Comparison of ENCODE assay signal across 8 mouse cellular contexts in the genomic region with DNA sequence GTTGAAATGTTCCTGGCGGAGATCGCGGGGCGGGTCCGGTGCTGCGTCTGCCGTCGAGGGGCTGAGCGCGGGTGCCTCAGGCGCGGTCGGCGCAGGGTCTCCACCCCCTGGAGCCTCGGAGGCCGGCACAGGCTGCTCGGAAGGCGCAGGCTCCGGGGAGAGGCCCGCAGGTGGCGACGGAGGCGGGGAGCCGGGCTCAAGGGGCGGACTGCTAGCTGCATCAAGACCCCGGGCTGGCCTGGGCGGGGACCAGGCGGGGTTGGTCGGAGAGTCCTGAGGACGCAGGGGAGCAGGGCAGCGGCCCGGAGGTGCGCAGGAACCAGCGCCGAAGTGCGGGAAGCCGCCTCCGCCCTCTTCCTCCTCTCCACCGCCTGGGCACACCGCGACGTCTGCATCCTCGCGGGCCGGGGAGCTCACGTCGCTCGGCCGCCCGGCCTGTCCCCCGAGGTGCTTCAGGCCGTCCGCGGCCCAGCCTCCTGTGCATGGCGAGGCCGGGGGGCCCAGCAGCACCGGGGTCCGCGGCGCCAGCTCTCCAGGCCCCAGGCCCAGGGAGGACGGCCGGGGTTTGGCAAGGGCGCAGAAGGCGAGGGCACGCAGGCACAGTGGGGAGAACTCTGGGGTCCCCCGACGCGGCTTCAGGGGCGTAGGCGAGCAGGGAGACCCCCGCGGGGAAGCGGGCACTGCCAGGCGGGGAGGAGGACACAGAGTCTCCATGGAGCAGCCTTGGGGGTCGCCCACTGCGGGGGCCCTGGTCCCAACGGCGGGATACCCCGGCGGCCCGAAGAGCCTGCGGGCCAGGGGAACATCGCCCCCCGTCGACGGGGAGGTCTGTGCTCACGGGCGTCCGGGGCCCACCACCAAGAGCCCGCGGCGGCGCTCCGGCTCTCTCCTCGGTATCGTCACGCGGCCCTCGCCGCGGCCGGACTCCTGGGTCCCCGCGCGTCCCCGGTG. TPM values are rescaled to one million over a fixed set of nuclear protein-coding genes. Genes with fewer than 3 reads are reported as not detected.
A peak's percentile ranks its signal among the peaks of the same experiment; 100 is the strongest.
DNase-seq lines count a peak whose midpoint lies in the region; ATAC-seq and TF ChIP-seq lines count a peak whose summit lies in the region.

No protein-coding gene starts in this region.

- H3K9ac ChIP-seq in heart, embryonic 11.5 days (ENCODE audit: low read depth, low read length): peak overlapping the region; percentile 68
- peak overlapping the region; percentile 69 for H3K9ac ChIP-seq in midbrain, postnatal 0 days (replicated peaks; ENCODE audit: low read length, poor library complexity, severe bottlenecking)

- no peak overlapping the region for H3K27ac ChIP-seq in heart, embryonic 11.5 days (ENCODE audit: low read depth, low read length)
- H3K27ac ChIP-seq in limb, embryonic 10.5 days: peak overlapping the region; percentile 90
- no peak overlapping the region for H3K27ac ChIP-seq in midbrain, postnatal 0 days (ENCODE audit: low read depth, low read length)

- peak overlapping the region; percentile 69 for H3K4me3 ChIP-seq in heart, embryonic 11.5 days (ENCODE audit: low read depth, low read length)
- H3K4me3 ChIP-seq in limb, embryonic 10.5 days: peak overlapping the region; percentile 80
- H3K4me3 ChIP-seq in midbrain, postnatal 0 days (ENCODE audit: low read depth, low read length): peak overlapping the region; percentile 65

- H3K27me3 ChIP-seq in heart, embryonic 11.5 days (ENCODE audit: control insufficient read depth, insufficient read depth, low read length): peaks cover 73% of the 10 kb centered on the region
- H3K27me3 ChIP-seq in limb, embryonic 10.5 days (ENCODE audit: low read depth, poor library complexity, severe bottlenecking): peaks cover 71% of the 10 kb centered on the region
- H3K27me3 ChIP-seq in midbrain, postnatal 0 days (ENCODE audit: insufficient read depth, low read length): peaks cover 47% of the 10 kb centered on the region

- H3K36me3 ChIP-seq in heart, embryonic 11.5 days (ENCODE audit: control insufficient read depth, insufficient read depth, low read length): no peaks in the 10 kb centered on the region
- H3K36me3 ChIP-seq in limb, embryonic 10.5 days: no peaks in the 10 kb centered on the region
- no peaks in the 10 kb centered on the region for H3K36me3 ChIP-seq in midbrain, postnatal 0 days (ENCODE audit: insufficient read depth, low read length)

- TF ChIP-seq CTCF in midbrain, postnatal 0 days (IDR thresholded peaks at IDR 0.05): no peak

- H3K9me3 ChIP-seq in heart, embryonic 11.5 days (replicated peaks; ENCODE audit: control insufficient read depth, low read length): no peaks in the 10 kb centered on the region
- H3K9me3 ChIP-seq in limb, embryonic 10.5 days (replicated peaks): no peaks in the 10 kb centered on the region
- no peaks in the 10 kb centered on the region for H3K9me3 ChIP-seq in midbrain, postnatal 0 days (ENCODE audit: low read length)

- H3K4me1 ChIP-seq in heart, embryonic 11.5 days (ENCODE audit: control insufficient read depth, insufficient read depth, low read length): peaks cover 9% of the 10 kb centered on the region; the same call in 1 of the 2 replicates
- peaks cover 59% of the 10 kb centered on the region for H3K4me1 ChIP-seq in limb, embryonic 10.5 days
- H3K4me1 ChIP-seq in midbrain, postnatal 0 days (ENCODE audit: insufficient read depth, low read length): no peaks in the 10 kb centered on the region

- ATAC-seq in heart, embryonic 11.5 days (replicated peaks; ENCODE audit: insufficient number of reproducible peaks, low FRiP score, low TSS enrichment): 0 out of 2 replicates have a peak, but pooled peaks have one; percentile 24
- peak; percentile 31; the same call in 1 of the 2 replicates for ATAC-seq in midbrain, postnatal 0 days (ENCODE audit: low FRiP score)

- H3K4me2 ChIP-seq in heart, embryonic 11.5 days: peak overlapping the region; percentile 95
- peak overlapping the region; percentile 84 for H3K4me2 ChIP-seq in midbrain, postnatal 0 days (ENCODE audit: low read depth, low read length, poor library complexity, severe bottlenecking)

- WGBS in heart, embryonic 11.5 days (ENCODE audit: insufficient replicate concordance): under 1% methylated on average over 98 of the region's 106 CpGs
- under 1% methylated on average over 106 of the region's 106 CpGs for WGBS in limb, embryonic 10.5 days
- WGBS in midbrain, postnatal 0 days: under 1% methylated on average over 86 of the region's 106 CpGs

- peak; percentile 39 for DNase-seq in left cerebral cortex, postnatal 4 days
- DNase-seq in left cerebral cortex, postnatal 14 days (ENCODE audit: low spot score in 2 of 2): no peak
- peak; percentile 29 for DNase-seq in adrenal gland, postnatal 36 days
- peak; percentile 77 for DNase-seq in limb, embryonic 10.5 days (ENCODE audit: low spot score)
- no peak for DNase-seq in midbrain, postnatal 0 days (ENCODE audit: low spot score)
- DNase-seq in c-Kit-positive CD71-positive TER-119-positive erythroid progenitor cells, embryonic 14.5 days (ENCODE audit: low spot score): no peak
- DNase-seq in frontal cortex, postnatal 25 days (ENCODE audit: low spot score in 2 of 2): no peak

- intact Hi-C loops in left cerebral cortex, postnatal 4 days (cut with DNase I): no loop called here
- intact Hi-C loops in left cerebral cortex, postnatal 14 days (cut with DNase I): loop anchor here (5.0 kb wide), 1 partner anchor 142 kb away; no protein-coding TSS in a partner anchor

RNA-seq across cellular contexts. Expression of gene Epop, which starts 0.7 kb away (rescaled TPM):
- total RNA-seq in left cerebral cortex, postnatal 4 days (2021): 1 to 10 TPM; 5.6 to 6.3 TPM
- total RNA-seq in left cerebral cortex, postnatal 14 days (2021): 10 to 100 TPM; 34.7 to 37.7 TPM
- total RNA-seq in adrenal gland, postnatal 36 days (2021): 1 to 10 TPM; 4.9 to 5.8 TPM
- polyA plus RNA-seq in heart, embryonic 11.5 days (2014; fragmentation: Nextera tagmentation; extraction: Ambion mirVana): 1.4 and 1.5 TPM in 2 replicates
- 16.1 and 23.8 TPM in 2 replicates for polyA plus RNA-seq in limb, embryonic 10.5 days (2016; fragmentation: Nextera tagmentation; extraction: Ambion mirVana)
- 5.0 and 8.4 TPM in 2 replicates for total RNA-seq in midbrain, postnatal 0 days (2014; rRNA removed)
- polyA plus RNA-seq in midbrain, postnatal 0 days (2015; fragmentation: Nextera tagmentation; extraction: Ambion mirVana): 1.5 and 1.6 TPM in 2 replicates

RNA-seq across cellular contexts. Expression of gene Mllt6, which starts 34.4 kb away (rescaled TPM):
- 10 to 100 TPM; 60.2 to 67.1 TPM for total RNA-seq in left cerebral cortex, postnatal 4 days (2021)
- 10 to 100 TPM; 79.8 to 80.1 TPM for total RNA-seq in left cerebral cortex, postnatal 14 days (2021)
- total RNA-seq in adrenal gland, postnatal 36 days (2021): 10 to 100 TPM; 38.6 to 41.5 TPM
- 2.9 and 3.3 TPM in 2 replicates for polyA plus RNA-seq in heart, embryonic 11.5 days (2014; fragmentation: Nextera tagmentation; extraction: Ambion mirVana)
- 2.5 TPM in 2 replicates for polyA plus RNA-seq in limb, embryonic 10.5 days (2016; fragmentation: Nextera tagmentation; extraction: Ambion mirVana)
- 43.9 and 52.8 TPM in 2 replicates for total RNA-seq in midbrain, postnatal 0 days (2014; rRNA removed)
- 1.5 and 1.7 TPM in 2 replicates for polyA plus RNA-seq in midbrain, postnatal 0 days (2015; fragmentation: Nextera tagmentation; extraction: Ambion mirVana)

RNA-seq across cellular contexts. Expression of gene Srcin1, which starts 52.9 kb away (rescaled TPM):
- 100 to 1,000 TPM; 163 to 177 TPM for total RNA-seq in left cerebral cortex, postnatal 4 days (2021)
- total RNA-seq in left cerebral cortex, postnatal 14 days (2021): 100 to 1,000 TPM; 341 to 382 TPM
- 10 to 100 TPM in 1 of 2 experiments, 1 to 10 TPM in 1; 6.8 to 14.5 TPM for total RNA-seq in adrenal gland, postnatal 36 days (2021)
- 0.06 and 0.23 TPM in 2 replicates for polyA plus RNA-seq in heart, embryonic 11.5 days (2014; fragmentation: Nextera tagmentation; extraction: Ambion mirVana)
- polyA plus RNA-seq in limb, embryonic 10.5 days (2016; fragmentation: Nextera tagmentation; extraction: Ambion mirVana): 0.24 and 0.25 TPM in 2 replicates
- total RNA-seq in midbrain, postnatal 0 days (2014; rRNA removed): 95.0 and 100 TPM in 2 replicates
- 13.1 and 14.0 TPM in 2 replicates for polyA plus RNA-seq in midbrain, postnatal 0 days (2015; fragmentation: Nextera tagmentation; extraction: Ambion mirVana)

RNA-seq across cellular contexts. Expression of gene Cisd3, which starts 56.8 kb away (rescaled TPM):
- total RNA-seq in left cerebral cortex, postnatal 4 days (2021): 10 to 100 TPM; 25.8 to 28.5 TPM
- total RNA-seq in left cerebral cortex, postnatal 14 days (2021): 10 to 100 TPM; 36.7 to 38.9 TPM
- 100 to 1,000 TPM; 187 to 222 TPM for total RNA-seq in adrenal gland, postnatal 36 days (2021)
- polyA plus RNA-seq in heart, embryonic 11.5 days (2014; fragmentation: Nextera tagmentation; extraction: Ambion mirVana): 45.8 and 52.3 TPM in 2 replicates
- 9.4 and 15.3 TPM in 2 replicates for polyA plus RNA-seq in limb, embryonic 10.5 days (2016; fragmentation: Nextera tagmentation; extraction: Ambion mirVana)
- 13.3 and 27.0 TPM in 2 replicates for total RNA-seq in midbrain, postnatal 0 days (2014; rRNA removed)
- polyA plus RNA-seq in midbrain, postnatal 0 days (2015; fragmentation: Nextera tagmentation; extraction: Ambion mirVana): 41.5 and 45.1 TPM in 2 replicates

Comparison
In these comparisons a context has a peak if more than half of its experiments do, and no peak if none do; other contexts are left out.
1. DNase-seq: peak in left cerebral cortex, postnatal 4 days (single experiment), adrenal gland, postnatal 36 days (2 of 2) and limb, embryonic 10.5 days (single experiment); none in left cerebral cortex, postnatal 14 days (0 of 2), midbrain, postnatal 0 days (single experiment), c-Kit-positive CD71-positive TER-119-positive erythroid progenitor cells, embryonic 14.5 days (single experiment) and frontal cortex, postnatal 25 days (0 of 2).
2. Peak in every context shown above with its lines, with median percentiles within 50 percentile points of each other: H3K4me3 ChIP-seq.